Mouse (Mus musculus) urinary bladder, postnatal 14 days (tissue): ENCODE measurements around the gene Sun2.

Experiments used
- DNase-seq: peaks from one replicate; pipeline ENCODE4 v3.0.0; 2021; ENCODE audit warnings: low spot score

The Sun2 gene

DNA sequence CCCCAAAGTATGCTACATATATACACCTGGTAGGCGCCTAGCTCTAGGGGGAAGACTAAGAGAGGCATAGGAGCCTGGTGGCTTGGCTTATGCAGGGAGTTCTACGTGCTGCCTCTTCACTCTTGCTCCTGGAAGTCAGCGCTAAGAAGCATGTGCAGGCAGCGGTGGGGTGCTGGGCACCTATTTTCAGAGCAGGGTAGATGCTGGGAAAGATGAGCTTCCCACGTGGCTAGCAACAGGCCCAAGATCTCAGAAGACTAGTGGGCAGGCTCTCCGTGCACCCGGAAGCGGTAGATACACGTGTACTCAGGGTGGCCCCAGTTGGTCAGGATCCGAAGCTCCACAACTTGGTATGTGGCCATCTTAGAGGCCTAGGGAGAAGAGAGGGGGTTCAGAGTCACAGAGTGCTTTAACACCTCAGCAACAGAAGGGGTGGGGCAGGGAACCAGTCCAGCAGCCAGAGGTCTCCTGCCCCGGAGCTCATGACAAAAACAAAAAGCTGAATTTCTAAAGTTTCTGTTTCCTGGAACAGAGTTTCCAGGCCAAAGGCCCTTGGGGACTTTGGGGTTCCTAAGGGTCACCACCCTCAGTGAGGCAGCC lies 17.0 kb downstream of the Sun2 start:
- no peak for DNase-seq

- DNase-seq = peak; percentile 65
Measured at GRCm38 (mm10) chr15:79723439-79723838, 18.9 kb downstream of the Sun2 start.

DNA sequence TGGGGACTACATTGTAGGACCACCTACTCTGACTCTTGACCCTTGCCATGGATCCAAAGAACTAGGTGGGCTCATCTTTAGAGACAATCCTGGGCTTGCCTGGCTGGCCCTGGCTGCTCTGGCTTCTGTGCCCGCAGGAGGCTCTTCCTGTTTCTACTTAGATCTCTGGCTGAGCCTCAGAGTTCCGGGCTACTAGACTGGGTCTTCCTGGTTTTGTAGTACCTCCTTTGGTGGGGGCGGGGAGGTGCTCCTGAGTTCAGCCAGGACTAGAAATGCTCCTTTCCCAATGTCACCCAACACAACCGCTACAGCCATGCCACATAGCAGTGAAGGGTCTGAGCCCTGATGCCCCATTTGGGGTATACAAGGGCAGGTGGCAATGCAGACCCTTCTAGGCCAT lies 21.5 kb downstream of the Sun2 start:
- no peak for DNase-seq

DNA sequence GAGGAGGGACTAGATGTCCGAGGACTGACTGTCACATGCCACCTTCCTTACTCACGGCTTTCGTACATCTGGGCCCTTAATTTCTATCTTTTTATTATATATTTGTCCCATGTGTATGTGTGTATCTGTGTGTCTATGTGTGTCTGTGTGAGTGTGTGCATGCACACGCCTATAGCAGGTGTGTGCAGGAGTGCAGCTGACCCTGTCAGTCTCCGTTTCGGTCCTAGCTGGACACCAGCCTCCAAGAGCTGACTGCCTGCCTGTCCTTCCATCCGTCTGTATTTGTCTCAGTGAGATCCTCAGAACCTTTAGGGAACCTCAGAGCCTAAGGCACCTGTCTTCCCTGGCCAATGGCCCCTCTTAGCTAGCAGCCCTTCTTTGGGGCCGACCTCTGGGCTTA lies 22.1 kb downstream of the Sun2 start:
- DNase-seq = no peak

DNA sequence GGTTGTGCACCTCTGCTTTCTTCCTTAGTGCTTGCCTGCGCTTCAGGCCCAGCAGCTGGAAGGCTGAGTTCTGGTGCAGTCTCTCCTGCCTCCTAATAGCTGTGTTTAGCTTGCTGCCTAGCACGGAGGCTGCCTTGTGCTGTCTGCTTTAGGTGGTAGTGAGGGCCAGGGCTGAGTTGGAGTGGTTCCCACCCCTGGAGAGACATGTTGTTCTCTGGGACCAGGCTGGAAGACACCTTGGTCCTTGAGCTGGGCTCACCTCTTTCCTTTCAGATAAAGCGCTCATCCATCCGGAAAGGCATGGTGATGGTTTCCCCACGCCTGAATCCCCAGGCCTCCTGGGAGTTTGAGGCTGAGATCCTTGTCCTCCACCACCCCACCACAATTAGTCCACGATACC lies 25.6 kb downstream of the Sun2 start:
- no peak for DNase-seq

- DNase-seq = no peak
Measured at GRCm38 (mm10) chr15:79715646-79716045, 26.7 kb downstream of the Sun2 start.

- no peak for DNase-seq
Measured at GRCm38 (mm10) chr15:79708229-79708822, 34.0 kb downstream of the Sun2 start.

DNA sequence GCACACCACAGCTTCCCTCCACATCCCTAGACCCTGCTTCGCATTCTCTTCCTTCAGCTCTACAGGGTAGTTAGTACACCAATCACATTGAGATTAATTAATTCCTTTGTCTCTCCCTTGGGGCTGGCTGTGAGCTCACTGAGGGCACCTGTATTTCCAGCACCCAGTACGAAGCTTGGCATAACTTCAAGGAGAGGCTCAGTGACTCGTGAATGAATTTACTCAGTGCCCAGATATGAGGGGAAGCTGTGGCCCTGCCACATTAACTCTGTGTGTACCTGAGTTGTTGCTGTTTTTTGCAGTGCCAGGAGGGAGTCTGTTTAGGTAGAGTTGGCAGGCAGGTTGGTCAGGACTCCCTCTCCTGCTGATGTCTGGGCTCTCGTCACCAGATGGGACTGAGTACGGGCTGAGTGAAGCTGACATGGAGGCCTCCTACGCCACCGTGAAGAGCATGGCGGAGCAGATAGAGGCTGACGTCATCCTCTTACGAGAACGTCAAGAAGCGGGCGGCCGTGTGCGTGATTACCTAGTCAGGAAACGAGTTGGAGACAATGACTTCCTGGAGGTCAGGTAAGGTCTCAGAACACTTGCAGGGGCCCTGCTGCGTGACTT lies 35.6 kb downstream of the Sun2 start:
- DNase-seq = no peak

GRCm38 (mm10) chr15:79697558-79698187 lies 44.7 kb downstream of the Sun2 start:
- DNase-seq = no peak

GRCm38 (mm10) chr15:79697011-79697410 lies 45.3 kb downstream of the Sun2 start:
- no peak for DNase-seq

- no peak for DNase-seq
Measured at GRCm38 (mm10) chr15:79696508-79696907, 45.8 kb downstream of the Sun2 start.

- DNase-seq = no peak
Measured at GRCm38 (mm10) chr15:79695516-79695915, 46.8 kb downstream of the Sun2 start.

- no peak for DNase-seq
Measured at GRCm38 (mm10) chr15:79694512-79694911, 47.8 kb downstream of the Sun2 start.

DNA sequence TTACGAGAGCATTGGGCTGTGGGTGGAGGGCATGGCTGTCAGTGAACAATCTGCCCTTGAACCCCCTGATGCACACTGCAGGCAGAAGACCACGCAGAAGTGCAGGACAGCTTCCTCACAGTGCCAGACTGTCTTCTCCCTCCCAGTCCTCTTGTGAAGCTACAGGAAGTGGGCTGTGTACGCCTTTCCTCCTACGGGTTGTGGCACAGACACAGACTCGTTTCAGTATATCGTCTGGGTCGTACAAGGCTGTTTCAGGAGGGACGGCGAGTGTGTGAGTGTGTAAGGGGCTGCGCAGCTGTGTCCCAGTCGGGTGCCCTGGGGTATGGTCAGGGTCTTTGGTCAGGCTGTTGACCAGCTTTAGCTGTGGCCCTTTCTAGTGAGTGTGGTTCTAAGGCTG lies 48.6 kb downstream of the Sun2 start:
- DNase-seq = no peak

DNA sequence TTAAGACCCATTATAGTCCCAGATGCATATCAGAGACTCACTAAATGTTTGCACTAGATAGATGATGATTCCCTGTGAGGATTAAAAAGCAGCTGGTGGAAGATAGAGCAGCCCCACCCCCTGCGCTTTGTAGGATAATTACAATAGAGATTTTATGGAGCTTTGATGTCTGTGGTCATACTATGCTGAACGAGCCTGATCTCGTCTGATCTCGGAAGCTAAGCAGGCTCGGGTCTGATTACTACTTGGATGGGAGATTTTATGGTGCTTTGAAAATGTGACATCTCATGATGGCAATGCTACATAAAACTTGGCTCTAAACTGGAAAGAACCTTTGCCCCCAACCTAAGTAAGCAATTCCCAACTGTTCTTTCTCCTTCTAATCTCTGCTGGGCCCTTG lies 50.0 kb downstream of the Sun2 start:
- DNase-seq = no peak

DNA sequence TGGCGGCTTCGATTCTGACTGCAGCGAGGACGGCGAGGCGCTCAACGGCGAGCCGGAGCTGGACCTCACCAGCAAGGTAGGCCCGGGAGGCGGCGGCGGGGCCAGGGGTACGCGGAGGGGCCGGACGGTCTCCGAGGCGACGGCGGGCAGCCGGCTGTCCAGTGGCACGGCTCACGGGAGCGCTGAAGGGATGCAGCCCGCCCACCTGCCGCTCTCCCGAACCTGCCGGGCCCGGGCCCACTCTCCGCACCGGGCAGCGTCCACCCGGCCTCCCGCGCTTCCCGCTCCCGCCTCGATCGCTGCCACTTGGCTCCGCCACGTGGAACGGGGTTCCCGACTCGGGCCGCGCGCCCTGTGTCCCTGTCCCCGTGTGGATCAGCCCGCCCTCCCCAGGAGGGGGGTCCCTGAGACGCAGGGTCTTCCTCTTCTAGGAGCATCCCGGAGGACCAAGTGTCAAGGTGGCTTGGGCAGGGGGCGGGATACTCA lies 51.3 kb downstream of the Sun2 start:
- peak; percentile 31 for DNase-seq

DNA sequence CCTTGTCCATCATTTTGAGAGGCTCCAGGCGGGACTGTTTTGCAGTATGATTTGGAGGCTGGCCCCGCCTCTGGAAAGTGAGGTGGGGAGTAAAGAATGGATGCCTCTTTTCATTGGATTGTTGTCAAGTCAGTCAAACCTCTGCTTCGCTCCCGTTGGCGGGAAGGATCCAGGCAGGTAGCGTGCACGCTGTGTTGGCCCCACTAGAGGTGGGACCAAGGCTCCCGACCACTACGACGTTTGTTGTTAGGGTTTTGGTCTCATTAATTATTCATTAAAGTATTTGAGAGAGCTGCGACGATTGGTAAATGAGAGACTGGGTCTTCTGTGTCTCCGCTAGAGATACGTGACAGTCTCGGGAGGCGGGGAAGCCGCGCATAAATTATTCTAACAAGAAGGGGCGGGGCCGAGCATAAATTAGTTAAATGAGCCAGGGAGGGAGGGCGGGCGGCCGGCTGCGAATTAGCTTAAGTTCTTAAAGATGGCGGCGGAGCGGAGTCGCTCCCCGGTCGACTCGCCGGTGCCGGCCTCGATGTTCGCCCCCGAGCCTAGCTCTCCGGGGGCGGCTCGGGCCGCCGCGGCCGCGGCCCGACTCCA lies 51.8 kb downstream of the Sun2 start, which contains the start of gene Gtpbp1:
Gene Gtpbp1, plus strand, starts transcription at position 420 of the 597 bp plus-strand sequence.
- DNase-seq = peak; percentile 96

DNA sequence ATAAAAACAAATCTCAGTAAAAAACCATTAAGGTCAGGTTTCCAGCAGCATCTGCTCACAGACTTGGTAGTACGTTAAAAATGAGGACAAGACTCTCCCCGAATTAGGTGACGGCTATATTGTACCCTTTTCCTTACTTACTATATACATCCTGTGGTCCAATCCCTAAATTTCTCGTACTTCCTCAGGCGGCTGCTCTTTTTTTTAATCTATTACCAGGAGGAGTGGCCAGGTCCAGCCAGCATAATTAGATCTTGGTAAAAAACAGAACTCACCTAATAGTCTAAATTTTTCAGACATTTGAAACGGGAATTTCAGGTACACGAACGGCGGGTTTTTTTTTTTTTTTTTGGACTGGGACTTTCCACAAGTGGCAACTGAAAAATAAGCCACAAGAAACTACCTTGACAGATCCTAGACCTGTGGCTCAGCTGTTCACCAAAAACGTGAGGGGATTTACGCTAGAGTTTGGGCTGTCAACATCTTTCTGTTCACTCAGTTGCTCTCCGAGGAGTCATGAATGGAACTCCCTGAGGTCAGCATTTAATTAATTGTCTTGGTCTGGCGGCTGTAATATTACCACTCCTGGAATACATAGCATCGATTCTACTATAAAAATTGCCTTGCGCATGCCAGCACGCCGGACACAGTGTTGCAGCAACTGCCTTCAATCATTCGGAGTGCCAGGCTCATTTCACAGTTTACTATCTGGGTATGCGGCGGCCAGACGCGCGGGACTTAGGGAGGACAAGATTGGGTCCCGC lies 52.5 kb downstream of the Sun2 start:
- DNase-seq = no peak

DNA sequence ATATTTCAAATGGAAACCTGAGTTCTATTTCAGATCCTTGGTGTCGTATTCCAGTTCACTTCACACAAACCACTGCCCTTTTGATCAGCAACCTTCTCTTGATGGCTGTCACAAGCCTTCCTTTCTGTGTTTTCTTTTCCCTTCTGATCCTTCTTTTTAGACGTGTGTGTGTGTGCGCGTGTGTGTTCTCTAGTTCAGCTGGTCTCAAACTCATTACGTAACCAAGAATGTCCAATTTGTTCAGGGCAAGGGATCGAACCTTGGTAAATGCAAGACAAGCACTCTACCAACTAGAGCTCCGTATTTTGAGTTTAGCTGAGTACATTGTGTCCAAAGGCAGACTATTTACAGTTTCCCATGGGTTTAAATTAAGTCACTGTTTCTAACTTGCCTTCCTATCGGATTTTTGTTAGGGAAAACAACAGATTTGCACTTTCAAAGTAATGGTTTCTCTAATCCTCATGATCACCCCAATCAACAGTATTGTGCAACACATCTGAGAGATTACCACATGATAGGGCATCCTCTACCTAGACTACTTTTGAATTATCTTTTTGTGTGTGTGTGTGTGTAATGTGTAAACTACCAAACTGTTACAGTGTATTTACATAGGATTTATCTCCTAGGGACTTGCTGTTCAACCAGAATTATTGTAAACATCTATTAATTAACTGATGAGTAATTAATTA lies 53.9 kb downstream of the Sun2 start:
- no peak for DNase-seq

- DNase-seq = peak; percentile 97
Measured at GRCm38 (mm10) chr15:79687646-79688267, 54.6 kb downstream of the Sun2 start, which contains the start of gene Josd1. TSS of gene Josd1 (minus strand) at chr15:79687919.

GRCm38 (mm10) chr15:79687175-79687574 lies 55.2 kb downstream of the Sun2 start:
- no peak for DNase-seq
